Mouse (Mus musculus) ES-E14 (cell line): ENCODE measurements at regions not wholly inside any gene's neighbourhood (a gene's known extent, or its start where the extent isn't known, plus 50 kb on each side); places are given as distances from the start of the nearest gene placed in this dataset.

Experiments
- DNase-seq: peaks from one replicate; pipeline ENCODE4 v3.0.0-alpha.2; 2013; ENCODE audit warnings: low read depth, low spot score
- H3K27ac ChIP-seq: 2 replicates; pipeline ENCODE4 v1.5.1; 2012; ENCODE audit warnings: low read depth, mild to moderate bottlenecking, low read length, moderate library complexity, mixed read lengths; ENCODE audit not compliant: poor library complexity, insufficient read depth, severe bottlenecking
- H3K36me3 ChIP-seq: 2 replicates; pipeline ENCODE4 v1.6.1; 2012; ENCODE audit warnings: mild to moderate bottlenecking, low read length, moderate library complexity, mixed read lengths; ENCODE audit not compliant: control insufficient read depth, poor library complexity, insufficient read depth, severe bottlenecking
- H3K4me1 ChIP-seq, 2 experiments: fragments of 150-350 bp in 1 of 2; sonication (generic) in 1 of 2; 2 replicates each; pipeline ENCODE4 v1.6.1; 2012; ENCODE audit warnings: low read length in 2 of 2, mild to moderate bottlenecking in 1 of 2, mixed read lengths in 1 of 2; ENCODE audit not compliant: control insufficient read depth in 2 of 2, insufficient read depth in 2 of 2, poor library complexity in 1 of 2
- H3K4me3 ChIP-seq, 2 experiments: fragments of 150-350 bp in 1 of 2; sonication (generic) in 1 of 2; 2 replicates each; pipeline ENCODE4 v1.5.1; 2012; ENCODE audit warnings: low read length in 2 of 2, low read depth in 1 of 2, mild to moderate bottlenecking in 1 of 2, mixed read lengths in 1 of 2; ENCODE audit not compliant: insufficient read depth in 1 of 2, poor library complexity in 1 of 2, severe bottlenecking in 1 of 2
- H3K9ac ChIP-seq: 2 replicates; pipeline ENCODE4 v1.6.1; 2012; ENCODE audit warnings: low read depth, mild to moderate bottlenecking, low read length, mixed read lengths; ENCODE audit not compliant: poor library complexity, insufficient read depth, severe bottlenecking
- H3K9me3 ChIP-seq: fragments of 150-350 bp; sonication (generic); 2 replicates; pipeline ENCODE4 v1.6.1; 2012; ENCODE audit warnings: low read depth, mild to moderate bottlenecking, low read length; ENCODE audit not compliant: control insufficient read depth, insufficient read depth
- CHD2 ChIP-seq: IDR thresholded peaks from 2 replicates; pipeline ENCODE4 v1.6.1; 2014; ENCODE audit warnings: mild to moderate bottlenecking, low read depth, low read length, inconsistent platforms
- HCFC1 ChIP-seq: IDR thresholded peaks from 2 replicates; pipeline ENCODE4 v1.6.1; 2012; ENCODE audit warnings: low read length, inconsistent platforms, borderline replicate concordance; ENCODE audit not compliant: insufficient read depth
- MAFK ChIP-seq: IDR thresholded peaks from 2 replicates; pipeline ENCODE4 v1.6.1; 2014; ENCODE audit warnings: mild to moderate bottlenecking, low read depth, low read length, inconsistent platforms; ENCODE audit not compliant: insufficient read depth
- ZC3H11A ChIP-seq: IDR thresholded peaks from 2 replicates; pipeline ENCODE4 v1.6.1; 2012; ENCODE audit warnings: low read depth, mild to moderate bottlenecking, inconsistent platforms, low read length, borderline replicate concordance
- ZNF384 ChIP-seq: IDR thresholded peaks from 2 replicates; pipeline ENCODE4 v1.6.1; 2012; ENCODE audit warnings: low read depth, low read length, inconsistent platforms
- in situ Hi-C, 2 experiments: fragments of 600-800 bp; cut with MboI; formaldehyde crosslinking; loops; one replicate each; pipeline ENCODE4 v1.15.1; 2025; ENCODE audit warnings: low sequenced_read_pairs in 2 of 2, inconsistent platforms in 1 of 2; ENCODE audit not compliant: unreplicated experiment in 2 of 2

DNA sequence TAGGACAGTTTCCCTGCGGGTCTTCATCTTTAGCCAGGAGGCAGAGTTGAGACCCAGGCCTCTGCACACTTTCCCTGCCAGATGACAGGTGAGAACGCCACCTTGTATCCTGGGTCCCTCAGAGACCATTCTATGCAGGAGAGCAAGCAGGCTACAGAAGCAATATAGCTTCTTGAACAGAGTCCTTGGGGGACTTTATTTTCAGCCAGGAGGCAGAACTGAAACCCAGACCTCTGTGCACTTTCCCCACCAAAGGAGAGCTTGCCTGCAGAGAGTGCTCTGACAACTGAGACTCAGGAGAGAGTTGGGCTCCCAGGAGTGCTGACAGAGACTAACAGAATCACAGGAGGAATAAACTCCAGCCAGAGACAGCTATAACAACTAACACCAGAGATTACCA, 185.5 kb downstream of the Olfr693 start:
- H3K9ac ChIP-seq: no peak overlapping the region
- in situ Hi-C loops: no loop called here

More for the DNA sequence above, 185.5 kb downstream of the Olfr693 start:
- Histone ChIP-seq H3K4me1 (no peaks in the 10 kb centered on the region), H3K27ac (no peak overlapping the region), H3K36me3 (no peaks in the 10 kb centered on the region), H3K4me3 (no peak overlapping the region), H3K9me3 (no peaks in the 10 kb centered on the region)
- no peak for TF ChIP-seq CHD2
- TF ChIP-seq HCFC1: no peak
- no peak for TF ChIP-seq ZNF384
- no peak for TF ChIP-seq ZC3H11A
- TF ChIP-seq MAFK: no peak
- no peak for DNase-seq
